Mouse (Mus musculus): ENCODE measurements around the gene Khdrbs1. TPM values are rescaled to one million over a fixed set of nuclear protein-coding genes. Genes with fewer than 3 reads are reported as not detected.
"Not testable (repeated sequence)": the region's sequence is repeated elsewhere in the genome, so short reads cannot be mapped to it uniquely, and the experiment has no call there.

Khdrbs1 gene
- total RNA-seq, 1 experiment from 2014 or later = 122 TPM

DNA sequence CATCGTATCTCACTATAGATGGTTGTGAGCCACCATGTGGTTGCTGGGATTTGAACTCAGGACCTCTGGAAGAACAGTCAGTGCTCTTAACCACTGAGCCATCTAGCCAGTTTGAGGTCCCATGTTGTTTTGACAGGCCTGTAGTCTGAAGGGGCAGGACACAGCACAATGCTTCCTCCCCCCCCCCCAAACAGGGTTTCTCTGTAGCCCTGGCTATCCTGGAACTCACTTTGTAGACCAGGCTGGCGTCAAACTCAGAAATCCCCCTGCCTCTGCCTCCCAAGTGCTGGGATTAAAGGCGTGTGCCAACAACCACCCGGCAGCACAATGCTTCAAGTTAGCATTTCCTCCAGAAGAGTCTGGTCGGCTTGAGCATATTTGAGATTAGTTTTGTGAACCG, 41.4 kb downstream of the Khdrbs1 start:
- not testable (repeated sequence) for ATAC-seq (replicated peaks in 1 of 2; ENCODE audit: insufficient read depth in 1 of 2, low FRiP score in 2 of 2, low TSS enrichment in 1 of 2, low read depth in 1 of 2, poor library complexity in 2 of 2, severe bottlenecking in 2 of 2)

DNA sequence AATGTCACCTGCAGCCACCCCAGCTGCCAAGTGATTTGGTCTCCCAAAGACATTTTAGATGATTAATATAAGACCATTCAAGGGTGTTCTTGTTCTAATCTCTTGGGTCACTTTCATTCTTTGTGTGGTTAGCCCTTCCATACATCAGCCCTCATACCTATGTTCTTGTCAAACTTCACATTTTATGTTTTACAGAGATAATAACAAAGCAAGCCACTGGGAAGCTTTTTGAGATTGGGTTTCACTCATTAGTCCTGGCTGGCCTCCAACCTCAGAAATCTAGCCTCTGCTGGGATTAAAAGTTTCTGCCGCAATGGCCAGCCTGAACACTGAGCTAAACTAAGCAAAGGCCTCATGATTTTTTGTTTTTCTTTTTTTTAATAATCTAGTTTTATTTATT, 41.9 kb downstream of the Khdrbs1 start:
- ATAC-seq (replicated peaks in 1 of 2; ENCODE audit: insufficient read depth in 1 of 2, low FRiP score in 2 of 2, low TSS enrichment in 1 of 2, low read depth in 1 of 2, poor library complexity in 2 of 2, severe bottlenecking in 2 of 2) = no peak

DNA sequence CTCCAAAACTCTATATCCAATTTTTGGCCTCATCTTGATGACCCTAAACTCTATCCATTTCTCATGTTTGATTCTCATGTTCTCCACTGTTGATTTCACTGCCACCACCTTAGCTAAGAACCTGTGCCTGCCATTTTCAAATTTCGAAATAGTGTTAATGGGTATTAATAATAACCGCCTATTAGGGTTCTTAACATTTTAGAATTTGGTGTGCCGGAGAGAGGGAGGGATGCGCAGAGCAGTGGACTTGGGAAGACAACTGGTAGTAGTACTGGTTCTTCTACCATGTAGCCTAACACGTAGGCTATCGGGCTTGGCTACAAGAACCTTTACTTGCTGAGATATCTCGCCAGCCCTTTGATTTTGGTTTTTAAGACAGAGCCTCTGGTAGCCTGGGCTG, 44.9 kb downstream of the Khdrbs1 start:
- ATAC-seq (replicated peaks in 1 of 2; ENCODE audit: insufficient read depth in 1 of 2, low FRiP score in 2 of 2, low TSS enrichment in 1 of 2, low read depth in 1 of 2, poor library complexity in 2 of 2, severe bottlenecking in 2 of 2) = no peak

DNA sequence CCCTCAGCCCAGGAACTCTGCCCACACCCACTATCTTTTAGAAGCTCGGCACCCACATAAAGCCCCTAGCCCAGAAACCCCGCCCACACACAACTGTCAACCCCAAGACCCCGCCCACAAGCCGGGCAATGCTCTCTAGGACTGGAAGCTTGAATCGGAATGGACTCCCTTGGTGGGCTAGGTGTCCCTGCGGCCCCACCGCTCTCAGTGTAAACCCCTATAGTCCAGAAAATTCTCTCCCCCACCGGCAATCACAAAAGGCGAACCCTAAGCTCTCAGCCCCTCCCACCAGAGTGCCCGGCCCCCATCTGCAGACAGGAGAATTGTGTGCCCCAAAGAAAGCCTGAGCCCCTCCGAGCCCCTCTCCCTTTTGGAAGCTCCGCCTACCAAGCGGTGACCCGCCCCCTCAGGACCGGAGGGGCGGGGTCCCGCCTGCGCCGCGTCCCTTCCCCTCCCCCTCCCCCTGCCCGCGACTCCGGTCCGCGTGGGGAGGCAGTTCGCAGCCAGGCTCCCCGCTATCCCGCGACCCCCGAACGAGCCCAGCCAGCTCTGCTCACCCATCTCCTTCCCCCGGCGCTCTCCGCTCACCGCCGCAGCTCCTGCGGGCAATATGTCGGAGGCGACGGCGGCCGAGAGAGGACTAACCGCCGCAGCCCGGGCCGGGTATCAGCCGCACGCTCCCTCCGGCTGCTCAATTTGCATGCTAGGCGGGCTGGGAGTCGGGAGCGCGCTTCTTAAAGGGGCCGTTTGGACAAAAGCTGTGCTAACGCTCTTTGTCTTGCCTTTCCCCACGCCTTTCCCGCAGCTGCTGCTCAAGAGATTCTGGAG, 45.7 kb downstream of the Khdrbs1 start, which contains the start of gene Tmem39b:
TSS of gene Tmem39b (minus strand) at position 681 of the 828 bp plus-strand sequence.
- ATAC-seq (replicated peaks in 1 of 2; ENCODE audit: insufficient read depth in 1 of 2, low FRiP score in 2 of 2, low TSS enrichment in 1 of 2, low read depth in 1 of 2, poor library complexity in 2 of 2, severe bottlenecking in 2 of 2) = peak; percentile 74

DNA sequence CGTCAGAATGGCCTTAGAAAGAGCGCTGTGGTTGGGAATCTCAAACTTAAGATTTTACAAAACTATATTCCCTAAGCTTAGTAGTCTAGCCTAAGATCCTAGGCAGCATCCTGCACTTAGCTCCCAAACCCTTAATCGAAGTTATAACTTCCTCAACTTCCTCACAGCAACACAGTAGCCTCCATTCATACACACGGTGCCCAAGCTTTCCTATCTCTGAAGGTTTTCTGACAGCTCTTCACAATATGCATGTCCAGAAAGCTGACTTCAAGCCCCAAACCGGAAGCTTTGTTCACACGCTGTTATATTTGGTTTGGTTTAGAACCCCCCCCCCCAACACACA, 46.3 kb downstream of the Khdrbs1 start:
- peak in 1 of 2 experiments; percentile 8; a peak in 1 of 4 replicates for ATAC-seq (replicated peaks in 1 of 2; ENCODE audit: insufficient read depth in 1 of 2, low FRiP score in 2 of 2, low TSS enrichment in 1 of 2, low read depth in 1 of 2, poor library complexity in 2 of 2, severe bottlenecking in 2 of 2)

DNA sequence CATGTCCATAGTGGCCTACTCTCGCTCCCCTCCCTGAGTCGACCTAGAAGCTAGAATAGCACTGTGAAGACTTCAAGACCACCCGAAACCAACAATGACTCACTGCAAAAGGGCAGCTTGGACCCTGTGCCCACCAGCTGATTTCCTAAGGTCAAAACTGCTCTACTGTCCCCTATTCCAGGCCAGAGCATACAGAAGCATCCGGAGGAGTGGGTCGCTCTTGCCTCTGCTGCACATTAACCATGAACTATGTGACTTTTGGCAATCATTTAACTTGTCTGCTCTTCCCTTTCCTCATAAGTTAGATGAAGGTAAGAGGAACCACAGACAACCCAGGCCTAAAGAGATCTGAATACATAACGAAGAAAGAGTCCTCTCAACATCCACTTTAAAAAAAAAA, 57.6 kb downstream of the Khdrbs1 start:
- no peak for ATAC-seq (replicated peaks in 1 of 2; ENCODE audit: insufficient read depth in 1 of 2, low FRiP score in 2 of 2, low TSS enrichment in 1 of 2, low read depth in 1 of 2, poor library complexity in 2 of 2, severe bottlenecking in 2 of 2)

DNA sequence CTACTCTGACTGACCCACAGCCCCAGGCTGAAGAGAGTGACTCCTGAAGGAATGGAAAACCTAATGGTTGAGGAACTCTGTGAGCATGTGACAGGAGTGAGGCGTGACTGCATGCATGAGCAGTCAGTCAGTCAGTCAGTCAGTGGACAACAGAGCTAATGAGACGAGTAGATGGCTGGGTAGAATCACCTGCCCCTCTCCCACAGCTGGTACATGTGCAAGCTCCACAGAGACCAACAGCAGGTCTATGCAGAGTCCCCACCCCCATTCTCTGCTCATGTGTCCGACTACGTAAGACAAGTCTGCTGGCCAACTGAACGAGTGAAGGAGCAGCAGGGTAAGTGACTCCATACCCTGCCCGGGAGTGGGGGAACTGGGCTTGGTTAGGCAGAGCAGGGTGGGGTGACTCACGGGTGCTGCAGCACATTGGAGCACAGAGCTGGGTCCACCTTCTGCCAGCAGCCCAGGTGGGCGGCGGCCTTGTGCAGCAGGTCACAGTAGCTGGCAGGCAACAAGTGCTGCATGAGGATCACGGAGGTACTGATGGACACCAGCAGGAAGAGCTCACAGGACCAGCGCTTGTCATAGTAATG, 58.1 kb downstream of the Khdrbs1 start:
- ATAC-seq (replicated peaks in 1 of 2; ENCODE audit: insufficient read depth in 1 of 2, low FRiP score in 2 of 2, low TSS enrichment in 1 of 2, low read depth in 1 of 2, poor library complexity in 2 of 2, severe bottlenecking in 2 of 2) = no peak

DNA sequence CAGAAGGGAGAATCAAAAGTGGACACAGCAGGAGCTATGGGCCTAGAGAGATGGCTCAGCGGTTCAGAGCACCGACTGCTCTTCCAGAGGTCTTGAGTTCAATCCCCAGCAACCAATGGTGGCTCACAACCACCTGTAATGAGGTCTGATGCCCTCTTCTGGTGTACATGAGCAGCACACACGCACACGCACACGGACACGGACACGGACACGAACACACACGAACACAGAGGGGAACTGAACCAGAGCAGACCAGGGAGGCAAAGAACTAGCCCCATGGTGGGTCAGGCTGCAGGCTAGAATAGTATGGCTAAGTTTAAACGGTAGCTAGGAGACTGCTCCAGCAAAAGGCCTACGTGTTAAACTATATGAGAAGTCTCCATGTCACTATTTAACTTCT, 60.3 kb downstream of the Khdrbs1 start:
- no peak for ATAC-seq (replicated peaks in 1 of 2; ENCODE audit: insufficient read depth in 1 of 2, low FRiP score in 2 of 2, low TSS enrichment in 1 of 2, low read depth in 1 of 2, poor library complexity in 2 of 2, severe bottlenecking in 2 of 2)

DNA sequence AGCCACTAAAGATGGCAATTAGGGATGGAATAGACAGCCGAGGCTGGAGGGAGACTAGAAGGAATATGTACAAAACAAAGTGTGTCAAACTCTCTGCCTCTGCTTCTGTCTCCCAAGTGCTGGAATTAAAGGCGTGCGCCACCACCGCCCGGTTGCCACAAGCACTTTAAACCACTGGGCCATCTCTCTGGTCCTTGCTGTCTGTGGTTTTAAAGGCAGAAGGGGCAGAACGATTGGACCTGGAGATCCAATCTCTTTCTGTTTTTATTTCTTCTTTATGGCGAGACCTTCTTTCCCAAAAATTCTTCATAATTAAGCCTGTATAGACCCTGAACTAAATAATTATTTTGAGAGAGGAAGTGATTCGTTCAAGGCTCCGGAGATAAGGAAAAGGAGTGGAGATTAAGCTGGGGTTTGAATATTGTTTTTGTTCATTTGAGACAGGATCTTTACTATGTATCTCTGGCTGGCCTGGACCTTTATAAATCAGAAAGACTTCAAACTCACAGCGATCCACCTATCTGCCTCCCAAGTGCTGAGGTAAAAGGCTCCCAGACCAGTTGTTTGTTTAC, 69.1 kb downstream of the Khdrbs1 start:
- ATAC-seq (replicated peaks in 1 of 2; ENCODE audit: insufficient read depth in 1 of 2, low FRiP score in 2 of 2, low TSS enrichment in 1 of 2, low read depth in 1 of 2, poor library complexity in 2 of 2, severe bottlenecking in 2 of 2) = peak in 1 of 2 experiments; percentile 12; a peak in 1 of 4 replicates

DNA sequence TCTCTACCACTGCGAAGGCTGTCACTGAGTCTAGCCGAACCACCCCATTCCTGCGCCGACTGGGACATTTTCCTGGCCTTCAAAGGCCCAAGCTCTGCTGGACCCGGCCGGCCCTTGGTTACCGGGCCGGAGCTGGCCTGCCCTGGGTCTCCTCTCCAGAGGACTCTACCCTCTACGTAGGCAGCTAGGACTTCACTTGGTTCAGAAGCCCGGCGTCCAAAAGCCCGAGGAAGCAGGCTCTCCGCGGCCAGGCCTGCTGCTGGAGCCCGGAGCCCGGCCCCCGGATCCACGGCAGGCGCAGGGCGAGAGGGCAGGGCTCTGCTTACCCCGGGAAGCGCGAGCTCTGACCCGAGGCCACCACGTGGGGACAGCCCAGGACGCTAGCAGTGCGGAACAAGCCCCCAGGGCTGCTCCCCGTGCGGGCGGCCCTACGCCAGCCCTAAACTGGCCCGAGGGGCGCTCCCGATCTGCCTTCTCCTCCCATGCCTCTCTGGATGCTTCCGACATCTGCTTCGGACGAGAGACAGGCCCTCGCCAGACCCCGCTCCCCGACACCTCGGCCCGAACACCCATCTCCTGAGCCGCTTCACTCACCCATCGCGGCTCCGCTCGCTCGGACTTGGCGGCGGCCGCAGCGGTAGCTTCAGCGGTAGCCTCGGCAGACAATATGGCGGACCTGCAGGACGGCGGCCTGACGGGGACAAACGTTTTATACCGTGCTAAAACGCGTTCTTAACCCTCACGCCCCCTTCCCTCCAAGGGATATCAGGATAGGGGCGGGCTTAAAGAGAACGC, 69.8 kb downstream of the Khdrbs1 start, which contains the start of gene Kpna6:
TSS of gene Kpna6 (minus strand) at position 685 of the 795 bp plus-strand sequence.
- ATAC-seq (replicated peaks in 1 of 2; ENCODE audit: insufficient read depth in 1 of 2, low FRiP score in 2 of 2, low TSS enrichment in 1 of 2, low read depth in 1 of 2, poor library complexity in 2 of 2, severe bottlenecking in 2 of 2) = peak; percentile 91 to 96

DNA sequence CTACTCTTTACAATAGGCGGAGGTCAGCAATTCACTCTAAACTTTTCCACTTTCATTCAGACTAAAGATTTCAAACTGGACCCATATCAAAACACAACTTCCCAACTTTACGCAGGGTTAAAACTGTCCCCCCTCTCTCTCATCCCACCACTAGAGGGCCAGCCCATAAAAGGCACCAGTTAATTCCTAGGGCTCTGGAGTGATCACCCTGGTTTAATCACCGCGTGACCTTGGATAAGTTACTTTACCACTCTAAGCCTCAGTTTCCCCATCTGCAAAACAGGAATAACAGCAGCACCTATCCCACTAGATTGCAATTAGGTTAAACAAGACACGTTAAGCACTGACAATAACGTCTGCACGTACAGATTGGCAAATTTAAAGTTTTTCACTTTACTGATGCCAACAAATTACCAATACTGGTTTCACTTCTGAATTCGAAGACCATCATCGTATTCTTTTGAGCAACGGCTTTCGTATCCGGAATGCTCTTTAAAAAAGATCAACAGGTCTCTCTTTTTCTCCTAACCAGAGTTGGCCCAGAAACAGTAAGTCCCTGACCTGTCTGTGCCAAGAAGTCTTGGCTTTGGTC, 70.5 kb downstream of the Khdrbs1 start:
- ATAC-seq (replicated peaks in 1 of 2; ENCODE audit: insufficient read depth in 1 of 2, low FRiP score in 2 of 2, low TSS enrichment in 1 of 2, low read depth in 1 of 2, poor library complexity in 2 of 2, severe bottlenecking in 2 of 2) = peak; percentile 54 to 68; a peak in 3 of 4 replicates

DNA sequence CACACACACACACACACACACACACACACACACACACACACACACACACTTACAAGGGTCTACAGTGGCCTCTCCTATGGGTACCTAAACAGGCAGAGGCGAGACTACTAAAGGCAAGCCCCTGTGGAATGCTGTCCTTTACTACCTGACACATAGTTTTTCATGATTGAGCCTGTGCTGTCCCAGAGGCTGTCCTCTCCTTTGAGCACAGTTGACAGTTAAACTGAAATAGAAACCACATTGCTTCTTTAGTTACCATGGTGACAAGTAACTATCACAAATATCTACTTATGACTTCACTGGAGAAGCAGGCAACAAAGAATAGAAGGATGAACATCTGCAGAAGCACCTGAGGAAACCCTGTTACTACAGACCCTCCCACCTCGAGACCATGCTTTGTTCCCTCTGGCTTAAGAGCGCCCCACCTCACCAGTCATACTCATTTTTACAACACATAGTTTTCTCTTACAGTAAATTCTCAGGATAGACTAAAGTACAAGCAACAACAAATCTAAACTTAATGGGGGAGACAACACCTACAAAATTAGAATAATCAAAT, 79.8 kb downstream of the Khdrbs1 start:
- ATAC-seq (replicated peaks in 1 of 2; ENCODE audit: insufficient read depth in 1 of 2, low FRiP score in 2 of 2, low TSS enrichment in 1 of 2, low read depth in 1 of 2, poor library complexity in 2 of 2, severe bottlenecking in 2 of 2) = no peak

DNA sequence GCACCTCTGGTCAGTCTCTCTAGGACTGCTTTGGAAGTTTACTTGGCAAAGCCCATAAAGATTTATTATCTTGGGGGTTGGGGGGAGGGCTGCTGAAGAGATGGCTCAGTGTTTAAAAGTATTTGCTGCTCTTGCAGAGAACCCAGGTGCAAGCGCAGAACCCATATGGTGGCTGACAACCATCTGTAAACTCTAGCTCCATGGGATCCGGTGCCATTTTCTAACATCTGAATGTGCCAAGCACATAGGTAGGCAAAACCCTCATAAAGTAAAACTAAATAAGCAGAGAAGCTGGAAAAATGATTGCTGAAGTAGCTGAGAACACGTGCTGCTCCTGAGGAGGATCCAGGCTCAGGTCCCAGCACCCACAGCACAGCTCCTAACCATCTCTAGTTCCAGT, 80.5 kb downstream of the Khdrbs1 start:
- ATAC-seq (replicated peaks in 1 of 2; ENCODE audit: insufficient read depth in 1 of 2, low FRiP score in 2 of 2, low TSS enrichment in 1 of 2, low read depth in 1 of 2, poor library complexity in 2 of 2, severe bottlenecking in 2 of 2) = no peak

DNA sequence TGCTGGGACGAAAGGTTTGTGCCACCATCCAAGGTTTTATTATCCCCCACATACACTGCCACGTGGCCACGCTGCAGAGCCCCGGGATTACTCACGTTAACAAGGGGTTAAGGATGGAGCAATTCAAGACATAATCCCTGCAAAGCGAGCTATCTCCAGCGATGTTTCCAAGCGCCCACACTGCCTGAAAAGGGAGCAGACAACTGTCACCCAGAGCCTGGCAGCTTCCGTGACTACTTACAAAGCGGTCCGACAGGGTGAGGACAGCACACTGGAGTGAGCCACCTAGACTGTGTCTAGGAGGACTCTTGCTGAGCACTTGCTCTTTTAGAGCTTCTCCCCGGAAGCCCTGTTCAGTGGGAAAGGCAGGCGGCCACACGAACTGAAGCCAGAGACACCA, 87.3 kb downstream of the Khdrbs1 start:
- ATAC-seq (replicated peaks in 1 of 2; ENCODE audit: insufficient read depth in 1 of 2, low FRiP score in 2 of 2, low TSS enrichment in 1 of 2, low read depth in 1 of 2, poor library complexity in 2 of 2, severe bottlenecking in 2 of 2) = no peak
